Mouse (Mus musculus): ENCODE data around the gene Tceal3.
"Not testable (repeated sequence)": the region's sequence is repeated elsewhere in the genome, so short reads cannot be mapped to it uniquely, and the experiment has no call there.

DNA sequence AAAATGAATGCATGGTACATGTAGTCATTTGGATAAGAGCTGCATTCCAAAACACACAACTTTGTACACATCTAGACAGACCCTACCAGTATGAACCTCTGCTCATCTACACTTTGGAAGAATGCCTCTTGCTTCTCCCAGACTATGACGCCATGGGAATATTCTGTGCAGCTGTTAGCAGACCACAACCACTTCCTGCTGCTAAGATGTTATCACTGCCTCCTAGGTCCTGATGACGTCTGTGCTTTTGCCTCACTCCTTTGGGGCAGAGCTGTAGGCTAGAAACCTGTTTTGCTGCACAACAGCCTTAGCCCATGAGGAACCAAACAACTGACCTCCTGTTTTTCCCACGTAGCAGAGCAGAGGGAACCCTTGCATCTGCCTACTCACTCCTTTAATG lies 25.2 kb downstream of the Tceal3 start:
- not testable (repeated sequence) for TF ChIP-seq CTCF, POLR2A (IDR thresholded peaks at IDR 0.05; ENCODE audit: insufficient read depth, low read depth, low read length)

Measured in olfactory bulb, adult 2 months (tissue).